Mouse (Mus musculus): ENCODE measurements around the gene Lrrc75a.
A peak's percentile ranks its signal among the peaks of the same experiment; 100 is the strongest.

Gene Lrrc75a

GRCm38 (mm10) chr11:62598571-62598970, 49.8 kb downstream of the Lrrc75a start:
- DNase-seq (ENCODE audit: low spot score in 2 of 2), result no peak

DNA sequence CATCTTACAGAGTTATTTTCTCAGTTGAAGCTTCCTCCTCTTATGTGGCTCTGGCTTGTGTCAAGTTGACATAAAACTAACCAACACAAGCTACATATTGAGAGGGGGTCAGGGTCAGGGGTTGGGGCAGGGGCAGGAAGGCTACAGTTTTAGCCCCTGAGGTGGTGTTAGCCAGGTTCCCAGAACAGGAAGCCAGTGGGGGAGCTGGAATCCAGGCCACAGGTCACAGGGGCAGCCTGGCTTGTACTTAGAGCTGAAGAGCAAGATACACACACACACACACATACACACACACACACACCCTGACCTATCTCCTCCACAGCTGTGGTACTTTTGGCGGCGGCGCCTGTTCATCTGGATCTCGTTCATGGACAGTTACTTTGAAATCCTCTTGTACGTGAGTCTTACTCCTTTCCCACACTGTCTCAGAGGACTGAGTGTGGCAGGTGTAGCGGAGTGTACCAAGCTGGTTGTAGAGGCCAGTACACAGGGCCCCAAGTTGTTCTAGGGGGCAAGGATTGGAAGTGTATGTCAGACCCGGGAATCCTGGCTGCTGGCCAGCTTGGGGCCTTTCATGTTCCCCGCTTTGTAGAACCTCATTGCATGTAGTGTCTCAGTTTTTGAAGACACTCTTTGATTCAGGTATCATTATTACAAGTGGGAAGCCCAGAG, 56.3 kb downstream of the Lrrc75a start:
- DNase-seq (ENCODE audit: low spot score in 2 of 2), result no peak

- DNase-seq (ENCODE audit: low spot score in 2 of 2), result no peak
These were observed 57.3 kb downstream of the Lrrc75a start for GRCm38 (mm10) chr11:62591026-62591425.

DNA sequence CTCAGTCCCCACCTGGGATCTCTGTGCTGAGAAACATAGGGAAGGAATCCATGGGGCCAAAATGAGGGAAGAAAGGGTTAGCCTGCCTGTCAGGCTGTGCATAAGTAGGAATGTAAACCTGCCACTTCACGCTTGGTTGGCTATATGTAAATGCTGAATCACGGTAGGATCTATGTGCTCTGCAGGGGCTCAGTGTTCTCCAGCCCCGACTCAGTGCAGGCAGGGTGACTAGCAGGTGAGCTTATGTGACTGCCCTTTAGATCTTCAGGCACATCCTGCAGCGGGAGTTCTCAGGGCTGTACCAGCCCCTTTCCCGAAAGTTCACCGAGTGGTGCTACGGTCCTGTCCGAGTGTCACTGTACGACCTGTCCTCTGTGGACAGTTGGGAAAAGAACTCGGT, 58.9 kb downstream of the Lrrc75a start:
- DNase-seq (ENCODE audit: low spot score in 2 of 2), result no peak

DNA sequence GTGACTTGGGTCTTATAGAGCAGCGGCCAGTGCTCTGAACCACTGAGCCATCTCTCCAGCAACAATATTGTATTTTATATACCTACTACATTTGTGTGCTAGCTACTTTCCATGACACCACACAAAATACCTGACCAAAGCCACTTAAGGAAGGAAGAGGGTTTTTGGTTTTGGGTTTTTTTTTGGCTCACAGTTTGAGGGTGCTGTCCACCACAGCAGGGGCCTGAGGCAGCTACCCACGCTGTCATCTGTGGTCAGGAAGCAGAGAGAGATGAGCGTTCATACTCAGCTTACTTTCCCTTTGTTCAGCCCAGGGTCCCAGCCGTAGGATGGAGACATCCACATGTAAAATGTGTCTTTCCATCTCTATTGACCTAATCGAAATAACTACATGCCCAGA, 61.3 kb downstream of the Lrrc75a start:
- no peak for DNase-seq (ENCODE audit: low spot score in 2 of 2)

DNA sequence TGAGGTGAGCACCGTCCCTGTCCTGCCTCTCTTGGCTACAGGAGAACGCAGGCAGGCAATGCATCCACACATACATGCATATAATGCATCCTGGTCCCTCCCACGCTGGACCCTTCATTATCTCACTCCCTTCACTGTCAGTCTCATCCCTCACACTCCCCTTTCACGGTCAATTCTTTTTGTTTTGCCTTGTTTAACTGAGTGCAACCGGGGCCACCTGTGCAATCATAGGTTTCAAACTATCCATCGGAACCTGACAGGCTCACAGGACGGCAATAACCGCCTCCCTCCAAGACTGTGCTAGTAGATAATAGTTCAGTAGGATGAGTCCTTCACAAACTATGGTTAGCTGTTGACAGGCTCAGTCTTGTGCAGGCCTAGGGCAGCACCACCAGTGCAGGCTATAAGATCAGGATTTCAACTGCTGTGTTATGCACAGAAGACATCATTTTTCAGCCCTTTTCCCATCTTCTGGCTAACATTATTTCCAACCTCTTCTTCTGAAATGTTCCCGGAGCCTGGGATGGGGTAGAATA, 63.6 kb downstream of the Lrrc75a start:
- DNase-seq (ENCODE audit: low spot score in 2 of 2), result no peak

DNA sequence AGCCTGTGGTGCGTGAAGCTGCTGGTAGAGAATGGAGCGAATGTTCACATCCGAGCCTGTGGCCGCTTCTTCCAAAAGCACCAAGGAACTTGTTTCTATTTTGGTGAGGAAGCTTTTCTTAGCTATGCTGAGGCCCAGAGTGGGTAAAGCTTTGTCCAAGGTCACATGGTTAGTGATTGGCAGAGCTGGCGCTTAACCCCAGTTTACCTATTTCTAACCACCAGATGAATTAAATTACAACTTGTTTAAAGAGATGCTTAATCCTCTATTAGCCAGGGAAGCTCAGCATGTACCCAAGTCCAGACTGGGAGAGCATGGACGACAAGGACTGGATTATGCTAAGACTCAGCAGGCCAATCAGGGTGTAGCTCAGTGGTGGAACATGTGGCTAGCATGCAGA, 65.3 kb downstream of the Lrrc75a start:
- no peak for DNase-seq (ENCODE audit: low spot score in 2 of 2)

GRCm38 (mm10) chr11:62576530-62577152, 71.7 kb downstream of the Lrrc75a start:
- peak; percentile 72 to 78 for DNase-seq (ENCODE audit: low spot score in 2 of 2)

DNA sequence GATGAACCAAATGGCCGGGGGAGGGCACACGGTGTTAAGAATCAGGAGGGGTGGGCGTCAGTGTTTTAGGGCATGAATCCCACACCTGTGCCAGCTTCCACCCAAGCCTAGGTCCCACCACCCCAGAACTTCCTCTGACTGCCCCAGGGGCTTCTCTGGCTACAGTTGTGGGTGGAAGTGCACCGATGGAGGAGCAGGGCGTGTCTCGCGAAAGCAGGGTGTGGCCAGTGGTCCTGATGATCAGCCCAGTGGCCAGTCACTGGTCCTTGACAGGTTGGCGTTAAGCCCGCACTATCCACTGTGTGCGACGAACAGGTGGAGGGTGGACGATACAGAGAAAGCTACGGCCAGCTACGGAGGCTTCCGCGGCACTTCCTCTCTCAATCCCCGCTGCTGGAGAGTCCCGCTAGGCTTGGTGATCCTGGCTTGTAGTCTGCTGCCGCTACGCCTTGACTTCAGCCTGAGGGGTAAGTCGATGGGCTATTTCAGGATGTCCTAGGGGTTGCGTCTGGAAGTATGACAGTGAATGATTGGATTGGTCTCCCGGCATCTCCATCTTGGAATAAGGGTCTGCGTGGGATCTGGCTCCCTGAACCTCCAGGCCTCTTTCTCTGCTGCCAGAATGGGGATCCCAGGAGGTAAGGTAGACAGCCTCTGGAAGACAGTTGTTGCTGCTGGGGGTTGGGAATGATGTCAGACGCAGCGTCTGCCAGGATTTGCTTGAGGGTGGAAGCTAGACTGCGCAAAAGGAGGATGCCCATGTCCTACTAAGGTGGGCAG, 72.5 kb downstream of the Lrrc75a start:
- peak; percentile 16 to 34 for DNase-seq (ENCODE audit: low spot score in 2 of 2)

GRCm38 (mm10) chr11:62575297-62575658, 73.0 kb downstream of the Lrrc75a start:
- peak; percentile 76 to 88 for DNase-seq (ENCODE audit: low spot score in 2 of 2)

GRCm38 (mm10) chr11:62574703-62575085, 73.6 kb downstream of the Lrrc75a start:
- no peak for DNase-seq (ENCODE audit: low spot score in 2 of 2)

GRCm38 (mm10) chr11:62573959-62574702, 74.2 kb downstream of the Lrrc75a start, which contains the start of gene Trpv2:
Gene Trpv2 (plus strand): TSS chr11:62574486.
- peak; percentile 83 to 84 for DNase-seq (ENCODE audit: low spot score in 2 of 2)

DNA sequence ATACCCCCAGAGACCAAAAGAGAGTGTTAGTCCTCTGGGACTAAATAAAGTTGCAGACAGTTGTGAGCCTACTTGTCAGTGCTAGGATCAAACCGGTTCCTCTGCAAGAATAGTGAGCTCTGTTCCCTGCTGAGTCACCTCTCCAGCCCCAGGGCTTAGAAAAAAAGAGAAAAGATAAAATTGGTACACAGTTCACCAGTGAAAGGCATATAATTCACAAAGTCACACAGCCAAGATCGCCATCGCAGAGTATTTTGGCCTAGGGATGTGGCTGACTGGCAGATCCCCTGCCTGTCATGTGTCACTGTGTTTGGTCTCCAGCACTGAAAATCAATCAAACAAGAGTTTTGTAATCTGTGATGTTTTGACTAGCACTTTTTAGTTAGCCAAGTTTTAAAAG, 80.0 kb downstream of the Lrrc75a start:
- DNase-seq (ENCODE audit: low spot score in 2 of 2), result no peak

DNA sequence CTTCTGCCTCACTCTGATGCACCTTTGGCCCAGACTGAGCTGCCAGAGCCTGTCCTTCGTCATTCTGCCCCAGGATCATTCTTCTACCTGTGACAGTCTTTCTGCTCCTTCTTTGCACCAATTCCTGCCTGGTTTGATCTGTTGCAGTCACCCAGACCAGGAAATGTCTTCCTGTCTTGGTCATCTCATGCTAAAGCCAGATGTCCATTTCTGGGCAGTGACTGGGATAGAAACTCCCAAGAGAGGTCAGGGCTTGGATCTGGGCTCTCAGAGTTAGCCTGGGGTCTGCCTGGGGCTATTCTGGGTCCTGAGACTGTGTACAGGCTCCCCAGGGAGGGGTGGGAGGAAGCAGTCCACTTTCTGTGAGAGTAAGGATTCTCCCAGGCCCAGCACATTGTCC, 82.1 kb downstream of the Lrrc75a start:
- DNase-seq (ENCODE audit: low spot score in 2 of 2), result no peak

DNA sequence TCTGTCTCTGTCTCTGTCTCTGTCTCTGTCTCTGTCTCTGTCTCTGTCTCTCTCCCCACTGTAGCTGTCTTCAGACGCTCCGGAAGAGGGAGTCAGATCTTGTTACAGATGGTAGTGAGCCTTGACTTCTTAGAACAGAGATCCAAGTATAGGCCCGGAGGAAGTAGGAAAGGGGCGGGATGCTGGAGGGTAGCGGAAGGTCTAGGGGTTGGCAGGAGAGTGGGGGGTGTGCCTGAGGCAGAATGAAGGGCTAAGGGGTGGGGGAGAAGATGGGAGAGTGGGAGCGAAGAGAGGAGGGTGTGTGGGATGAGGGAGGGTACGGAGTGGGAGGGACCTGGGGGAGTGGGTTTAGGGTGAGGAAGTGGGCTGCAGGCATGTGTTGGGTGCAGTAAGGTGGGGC, 82.6 kb downstream of the Lrrc75a start:
- no peak for DNase-seq (ENCODE audit: low spot score in 2 of 2)

GRCm38 (mm10) chr11:62563590-62563989, 84.7 kb downstream of the Lrrc75a start:
- DNase-seq (ENCODE audit: low spot score in 2 of 2), result no peak

- peak in 1 of 2 experiments; percentile 20 for DNase-seq (ENCODE audit: low spot score in 2 of 2)
These were observed 87.8 kb downstream of the Lrrc75a start for GRCm38 (mm10) chr11:62560463-62561016.

DNA sequence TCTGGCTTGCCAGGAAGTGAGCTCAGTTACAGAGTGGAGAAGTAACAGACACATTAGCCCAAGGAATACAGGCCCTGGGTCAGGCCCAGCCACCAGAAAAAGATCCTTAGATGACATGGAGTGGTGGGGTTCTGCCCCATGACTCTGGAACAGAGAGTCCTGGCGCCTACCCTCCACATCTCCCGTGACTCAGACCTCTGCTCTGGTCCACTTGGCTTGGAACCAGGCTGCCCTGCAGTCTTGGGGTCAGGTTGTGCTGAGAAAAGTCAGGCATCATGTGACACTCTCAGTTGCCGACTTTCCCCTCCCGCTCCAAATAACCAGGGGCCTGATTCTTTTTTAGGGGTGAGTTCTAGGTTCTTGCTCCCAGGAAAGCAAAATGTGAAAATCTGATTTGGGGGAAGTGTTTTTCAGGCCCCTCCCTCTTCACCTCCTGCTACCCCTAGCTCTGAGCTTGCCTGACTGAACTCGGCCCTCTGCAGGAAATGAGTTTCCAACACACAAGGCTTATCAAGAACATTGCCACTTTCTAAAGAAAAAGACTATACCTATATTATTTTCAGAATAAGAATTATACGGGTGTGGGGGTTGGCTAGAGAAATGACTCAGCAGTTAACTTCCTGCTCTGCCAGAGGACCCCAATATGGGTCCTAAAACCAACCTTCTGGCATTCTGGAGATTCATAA, 89.2 kb downstream of the Lrrc75a start:
- DNase-seq (ENCODE audit: low spot score in 2 of 2), result no peak

DNA sequence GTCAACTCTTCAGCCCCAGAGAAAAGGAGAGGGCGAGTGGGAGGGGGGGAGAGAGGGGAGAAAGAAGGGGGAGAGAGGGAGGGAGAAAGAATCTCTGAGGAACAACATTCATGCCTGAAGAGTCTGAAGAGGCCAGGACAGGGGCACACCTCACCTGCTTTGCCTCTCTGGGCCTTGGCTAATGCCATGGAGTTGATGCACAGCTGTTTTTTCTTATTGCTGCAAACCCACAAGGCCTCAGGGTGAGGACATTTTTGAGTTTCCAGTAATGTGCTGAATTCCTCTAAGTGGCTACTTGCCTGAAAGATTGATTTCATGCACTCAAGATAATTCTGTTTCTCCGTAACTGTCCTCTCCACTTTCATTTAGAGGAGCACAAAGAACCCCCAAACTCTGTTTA, 90.2 kb downstream of the Lrrc75a start:
- DNase-seq (ENCODE audit: low spot score in 2 of 2), result no peak

DNA sequence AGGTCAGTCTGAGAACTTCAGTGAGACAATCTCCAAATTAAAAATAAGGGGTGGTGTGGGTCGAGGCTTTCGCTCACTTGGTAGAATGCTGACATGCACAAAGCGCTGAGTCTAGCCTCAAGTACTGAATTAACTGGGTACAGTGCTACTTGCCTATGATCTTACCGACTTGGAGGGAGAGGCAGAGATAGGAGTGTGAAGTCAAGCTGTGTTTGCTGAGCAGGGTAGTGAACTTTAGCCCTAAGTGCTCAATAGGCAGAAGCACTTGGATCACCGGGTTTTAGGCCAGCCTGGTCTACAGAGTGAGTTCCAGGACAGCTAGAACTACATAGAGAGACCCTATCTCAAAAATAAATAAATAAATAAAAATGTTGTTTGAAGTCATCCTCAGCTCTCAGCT, 91.1 kb downstream of the Lrrc75a start:
- DNase-seq (ENCODE audit: low spot score in 2 of 2), result no peak

DNA sequence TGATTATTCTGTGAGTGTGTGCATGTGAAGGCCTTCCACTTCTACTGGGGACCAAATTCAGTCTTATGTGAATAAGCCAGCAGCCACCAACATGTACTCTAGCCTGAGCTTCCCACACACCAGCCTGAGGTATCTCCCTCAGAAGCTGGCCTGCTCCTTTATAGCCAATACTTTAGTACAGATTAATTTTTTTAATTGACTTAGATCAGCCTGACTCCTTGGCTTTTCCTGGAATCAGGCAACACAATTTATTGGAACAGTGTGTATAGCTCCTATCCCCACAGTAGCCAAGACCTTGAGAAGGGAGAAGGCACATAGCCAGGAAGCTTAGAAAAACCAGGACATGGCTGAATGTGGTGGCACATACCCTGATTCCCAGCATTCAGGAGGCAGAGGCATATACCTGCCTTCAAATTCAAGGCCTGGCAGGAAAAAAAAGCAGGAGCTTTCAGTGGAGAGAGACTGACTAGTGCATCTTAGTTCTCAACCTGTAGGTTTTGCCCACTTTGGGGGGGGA, 92.4 kb downstream of the Lrrc75a start:
- no peak for DNase-seq (ENCODE audit: low spot score in 2 of 2)
